Mouse (Mus musculus) ES-Bruce4 (cell line): ENCODE data around the gene Tmem170.

Source experiments
- EP300 ChIP-seq: IDR thresholded peaks from 2 replicates; pipeline ENCODE4 v1.6.1; 2011; ENCODE audit warnings: low read depth, low read length; ENCODE audit not compliant: insufficient read depth
- POLR2A ChIP-seq: IDR thresholded peaks from one replicate; pipeline ENCODE4 v1.8.1; 2011; ENCODE audit warnings: low read length; ENCODE audit not compliant: insufficient read depth

DNA sequence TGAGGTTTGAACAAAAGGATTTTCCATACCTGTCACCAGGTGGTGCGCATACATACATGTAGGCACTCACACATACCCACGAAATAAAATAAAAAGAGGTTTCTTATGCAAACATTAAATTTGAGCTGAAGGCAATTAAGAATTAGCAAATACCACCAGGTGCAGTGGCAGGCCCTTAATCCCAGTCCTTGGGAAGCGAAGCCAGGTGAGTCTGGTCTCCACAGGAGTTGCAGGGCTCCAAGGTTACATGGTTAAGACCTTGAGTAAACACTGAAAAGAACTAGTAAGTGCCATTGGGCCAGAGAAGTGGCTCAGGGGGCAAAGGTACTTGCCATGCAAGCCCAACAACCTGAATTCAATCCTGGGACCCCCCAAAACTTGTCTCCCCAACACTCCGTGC lies 7.1 kb upstream of the Tmem170 start:
- TF ChIP-seq EP300 (no peak), POLR2A (no peak)
